In genomic region chr8:12772319-12772718, GRCm38 (mm10) we compare ENCODE assay signal across 24 mouse cellular contexts. TPM values are rescaled to one million over a fixed set of nuclear protein-coding genes. Genes with fewer than 3 reads are reported as not detected.
DNase-seq lines count a peak whose midpoint lies in the region; ATAC-seq lines count a peak whose summit lies in the region.
"Had no signal": no experiment of that assay in that cellular context is flagged by ENCODE, and none has a peak within 500 bp of the region (broad histone marks: within the 10 kb centered on the region; RNA-seq: fewer than 3 reads in every experiment).

No protein-coding gene starts in this region.

- peaks cover 66% of the 10 kb centered on the region for H3K4me1 ChIP-seq in heart, embryonic 11.5 days (ENCODE audit: control insufficient read depth, insufficient read depth, low read length)
- H3K4me1 ChIP-seq in heart, embryonic 12.5 days (replicated peaks): peaks cover 79% of the 10 kb centered on the region
- H3K4me1 ChIP-seq: hindbrain, embryonic 15.5 days had no signal

- H3K36me3 ChIP-seq in heart, embryonic 11.5 days (ENCODE audit: control insufficient read depth, insufficient read depth, low read length): no peaks in the 10 kb centered on the region
- H3K36me3 ChIP-seq in heart, embryonic 12.5 days: no peaks in the 10 kb centered on the region
- H3K36me3 ChIP-seq: embryonic facial prominence, embryonic 12.5 days; embryonic facial prominence, embryonic 15.5 days; G1E; heart, embryonic 13.5 days; hindbrain, embryonic 12.5 days; hindbrain, embryonic 15.5 days had no signal

- no peak overlapping the region for H3K4me2 ChIP-seq in heart, embryonic 11.5 days
- no peak overlapping the region for H3K4me2 ChIP-seq in heart, embryonic 12.5 days
- H3K4me2 ChIP-seq: embryonic facial prominence, embryonic 12.5 days; embryonic facial prominence, embryonic 15.5 days; heart, embryonic 13.5 days; hindbrain, embryonic 12.5 days; hindbrain, embryonic 15.5 days had no signal

- no peaks in the 10 kb centered on the region for H3K9me3 ChIP-seq in heart, embryonic 11.5 days (replicated peaks; ENCODE audit: control insufficient read depth, low read length)
- H3K9me3 ChIP-seq in heart, embryonic 12.5 days (replicated peaks): no peaks in the 10 kb centered on the region
- H3K9me3 ChIP-seq: embryonic facial prominence, embryonic 12.5 days; embryonic facial prominence, embryonic 15.5 days; G1E; heart, embryonic 13.5 days; hindbrain, embryonic 12.5 days; hindbrain, embryonic 15.5 days had no signal

- no peak for ATAC-seq in heart, embryonic 11.5 days (replicated peaks; ENCODE audit: insufficient number of reproducible peaks, low FRiP score, low TSS enrichment)
- ATAC-seq in heart, embryonic 12.5 days (ENCODE audit: insufficient number of reproducible peaks, low FRiP score): no peak
- ATAC-seq: forebrain, embryonic 14.5 days; forebrain, postnatal 0 days; intestine, postnatal 0 days; Patski had no signal

- H3K27me3 ChIP-seq in heart, embryonic 11.5 days (ENCODE audit: control insufficient read depth, insufficient read depth, low read length): no peaks in the 10 kb centered on the region
- no peaks in the 10 kb centered on the region for H3K27me3 ChIP-seq in heart, embryonic 12.5 days (replicated peaks)
- H3K27me3 ChIP-seq: embryonic facial prominence, embryonic 12.5 days; embryonic facial prominence, embryonic 15.5 days; heart, embryonic 13.5 days; hindbrain, embryonic 12.5 days; hindbrain, embryonic 15.5 days; Patski had no signal

- 78% methylated on average over 2 of the region's 2 CpGs for whole genome bisulfite sequencing in heart, embryonic 11.5 days (ENCODE audit: insufficient replicate concordance)
- 91% methylated on average over 2 of the region's 2 CpGs for WGBS in heart, embryonic 12.5 days

- H3K4me3 ChIP-seq in heart, embryonic 11.5 days (ENCODE audit: low read depth, low read length): no peak overlapping the region
- H3K4me3 ChIP-seq in heart, embryonic 12.5 days: no peak overlapping the region
- H3K4me3 ChIP-seq: embryonic facial prominence, embryonic 12.5 days; embryonic facial prominence, embryonic 15.5 days; heart, embryonic 13.5 days; hindbrain, embryonic 12.5 days; hindbrain, embryonic 15.5 days had no signal

- peak; percentile 35 for DNase-seq in adrenal gland, adult 8-10 months
- DNase-seq in adrenal gland, postnatal 25 days: no peak
- DNase-seq in heart, adult 11 months: peak; percentile 78
- no peak for DNase-seq in heart, adult 18-20 months
- DNase-seq in urinary bladder, adult 18-20 months (ENCODE audit: low spot score in 2 of 2): no peak
- DNase-seq: B cell, adult 2 months; cerebellum, adult 11 months; cerebellum, adult 2 months; cerebellum, adult 9-11 months; cerebellum, postnatal 25 days; forebrain, postnatal 0 days; gastrocnemius, postnatal 14 days; kidney, adult 2 months had no signal

- H3K9ac ChIP-seq in heart, embryonic 11.5 days (ENCODE audit: low read depth, low read length): no peak overlapping the region
- H3K9ac ChIP-seq in heart, embryonic 12.5 days: 0 out of 2 replicates have a peak overlapping the region, but pooled peaks have one; percentile 13
- H3K9ac ChIP-seq: embryonic facial prominence, embryonic 12.5 days; embryonic facial prominence, embryonic 15.5 days; forebrain, postnatal 0 days; hindbrain, embryonic 12.5 days; hindbrain, embryonic 15.5 days had no signal

- no peak overlapping the region for H3K27ac ChIP-seq in heart, embryonic 11.5 days (ENCODE audit: low read depth, low read length)
- no peak overlapping the region for H3K27ac ChIP-seq in heart, embryonic 12.5 days (ENCODE audit: poor library complexity, severe bottlenecking)
- H3K27ac ChIP-seq: embryonic facial prominence, embryonic 12.5 days; embryonic facial prominence, embryonic 15.5 days; heart, embryonic 13.5 days; hindbrain, embryonic 12.5 days; hindbrain, embryonic 15.5 days had no signal

RNA-seq across cellular contexts. Expression of gene Atp11a, which starts 15.5 kb away (rescaled TPM):
- total RNA-seq in adrenal gland, adult 8-10 months (2022): 100 to 1,000 TPM; 139 to 237 (median 193) TPM
- total RNA-seq in adrenal gland, postnatal 25 days (2021): 131 and 173 TPM in 2 replicates
- polyA plus RNA-seq in heart, embryonic 11.5 days (2014; fragmentation: Nextera tagmentation; extraction: Ambion mirVana): 15.6 and 16.4 TPM in 2 replicates
- polyA plus RNA-seq in heart, embryonic 12.5 days (2016; fragmentation: Nextera tagmentation; extraction: Ambion mirVana): 21.5 and 23.7 TPM in 2 replicates
- 10 to 100 TPM; 78.9 to 88.1 TPM for total RNA-seq in heart, adult 18-20 months (2021)
- polyA plus RNA-seq: G1E had no signal

Comparison
In these comparisons a context has a peak if more than half of its experiments do, and no peak if none do; other contexts are left out.
1. DNase-seq: peak in adrenal gland, adult 8-10 months (single experiment) and heart, adult 11 months (single experiment); none in adrenal gland, postnatal 25 days (single experiment), heart, adult 18-20 months (0 of 2) and urinary bladder, adult 18-20 months (0 of 2).